Mouse (Mus musculus) lung, postnatal 0 days (tissue): ENCODE measurements around the gene Dhx9. TPM values are rescaled to one million over a fixed set of nuclear protein-coding genes. Genes with fewer than 3 reads are reported as not detected.
"Not testable (repeated sequence)": the region's sequence is repeated elsewhere in the genome, so short reads cannot be mapped to it uniquely, and the experiment has no call there.

Experiments used
- ATAC-seq: fragments of 200-750 bp; cut with Nextera tagmentation; 2 replicates; pipeline ENCODE4 v1.8.0; 2017; ENCODE audit warnings: moderate library complexity
- DNase-seq: peaks from one replicate; pipeline ENCODE4 v3.0.0-alpha.2; 2016; ENCODE audit warnings: low spot score
- H3K27ac ChIP-seq: fragments of 300-500 bp; sonication (generic); 2 replicates; pipeline ENCODE4 v1.5.1; 2014; ENCODE audit warnings: antibody characterized with exemption, mild to moderate bottlenecking, low read length, mixed read lengths
- H3K27me3 ChIP-seq: fragments of 300-500 bp; sonication (generic); replicated peaks from 2 replicates; pipeline ENCODE4 v1.6.1; 2014; ENCODE audit warnings: low read length, mixed read lengths; ENCODE audit not compliant: insufficient read depth
- H3K36me3 ChIP-seq: fragments of 300-500 bp; sonication (generic); 2 replicates; pipeline ENCODE4 v1.6.1; 2014; ENCODE audit warnings: low read length, mixed read lengths; ENCODE audit not compliant: insufficient read depth
- H3K4me1 ChIP-seq: fragments of 300-500 bp; sonication (generic); 2 replicates; pipeline ENCODE4 v1.6.1; 2014; ENCODE audit warnings: antibody characterized with exemption, low read depth, low read length, mixed read lengths; ENCODE audit not compliant: insufficient read depth
- H3K4me2 ChIP-seq: fragments of 300-500 bp; sonication (generic); replicated peaks from 2 replicates; pipeline ENCODE4 v1.6.1; 2014; ENCODE audit warnings: low read depth, mild to moderate bottlenecking, low read length, moderate library complexity, mixed read lengths
- H3K4me3 ChIP-seq: fragments of 300-500 bp; sonication (generic); 2 replicates; pipeline ENCODE4 v1.5.1; 2014; ENCODE audit warnings: low read depth, low read length
- H3K9ac ChIP-seq: fragments of 300-500 bp; sonication (generic); replicated peaks from 2 replicates; pipeline ENCODE4 v1.6.1; 2014; ENCODE audit warnings: low read depth, mild to moderate bottlenecking
- H3K9me3 ChIP-seq: fragments of 300-500 bp; sonication (generic); 2 replicates; pipeline ENCODE4 v1.6.1; 2016; ENCODE audit warnings: low read length, mixed read lengths
- CTCF ChIP-seq: IDR thresholded peaks from 2 replicates; pipeline ENCODE4 v1.5.1; 2016; ENCODE audit warnings: antibody characterized with exemption, mild to moderate bottlenecking
- EP300 ChIP-seq: IDR thresholded peaks from 2 replicates; pipeline ENCODE4 v1.6.1; 2016; ENCODE audit warnings: antibody characterized with exemption, mild to moderate bottlenecking, control low read depth
- WGBS: fragments of 180-500 bp; shearing (Covaris S2); extraction: QIAGEN DNeasy Blood & Tissue Kit; methylation state at CpG from one replicate; pipeline ENCODE4 v1.1.7; 2014; 5-methylcytosine and 5-hydroxymethylcytosine counted together
- polyA plus RNA-seq: library from polyadenylated mRNA; unstranded; fragments of >200 nt; fragmentation: Nextera tagmentation; extraction: Ambion mirVana; gene quantifications from 2 replicates; pipeline ENCODE4 v1.2.1, GENCODE M21; 2015

The Dhx9 gene
- polyA plus RNA-seq, 1 experiment from 2014 or later, result 14.0 TPM

GRCm38 (mm10) chr1:153489540-153489939, 2.1 kb upstream of the Dhx9 start:
- H3K9me3 ChIP-seq, result no peaks in the 10 kb centered on the region
- TF ChIP-seq CTCF (no peak), EP300 (no peak)
- H3K36me3 ChIP-seq, result no peaks in the 10 kb centered on the region
- no peak overlapping the region for H3K27ac ChIP-seq
- no peak overlapping the region for H3K4me2 ChIP-seq
- 55% methylated on average over 2 of the region's 2 CpGs for WGBS
- no peak for ATAC-seq
- no peak overlapping the region for H3K9ac ChIP-seq
- peaks cover 4% of the 10 kb centered on the region; the same call in 1 of the 2 replicates for H3K4me1 ChIP-seq
- no peak for DNase-seq
- no peaks in the 10 kb centered on the region for H3K27me3 ChIP-seq
- H3K4me3 ChIP-seq, result no peak overlapping the region

GRCm38 (mm10) chr1:153489132-153489531, 1.7 kb upstream of the Dhx9 start:
- 51% methylated on average over 7 of the region's 7 CpGs for WGBS
- Histone ChIP-seq H3K9ac (no peak overlapping the region), H3K4me3 (no peak overlapping the region), H3K36me3 (no peaks in the 10 kb centered on the region), H3K4me2 (no peak overlapping the region), H3K9me3 (no peaks in the 10 kb centered on the region), H3K27ac (no peak overlapping the region), H3K27me3 (no peaks in the 10 kb centered on the region), H3K4me1 (peaks cover 6% of the 10 kb centered on the region; the same call in 1 of the 2 replicates)
- DNase-seq (peak; percentile 29), ATAC-seq (no peak)
- TF ChIP-seq EP300, result no peak
- TF ChIP-seq CTCF, result peak; percentile 36

GRCm38 (mm10) chr1:153486767-153487499, 527 bp downstream of the Dhx9 start:
- H3K9me3 ChIP-seq, result no peaks in the 10 kb centered on the region
- no peaks in the 10 kb centered on the region for H3K27me3 ChIP-seq
- peak; percentile 79 for ATAC-seq
- peak; percentile 74 for DNase-seq
- H3K9ac ChIP-seq, result peak overlapping the region; percentile 84
- H3K36me3 ChIP-seq, result no peaks in the 10 kb centered on the region
- H3K4me2 ChIP-seq, result peak overlapping the region; percentile 78
- peaks cover 6% of the 10 kb centered on the region; the same call in 1 of the 2 replicates for H3K4me1 ChIP-seq
- WGBS, result under 1% methylated on average over 47 of the region's 64 CpGs
- no peak for TF ChIP-seq CTCF
- no peak for TF ChIP-seq EP300
- H3K27ac ChIP-seq, result peak overlapping the region; percentile 77
- H3K4me3 ChIP-seq, result peak overlapping the region; percentile 86

GRCm38 (mm10) chr1:153486120-153486519, 1.3 kb downstream of the Dhx9 start:
- not testable (repeated sequence) for H3K9ac ChIP-seq, H3K27me3 ChIP-seq, H3K36me3 ChIP-seq, H3K9me3 ChIP-seq, DNase-seq, H3K27ac ChIP-seq, ATAC-seq, H3K4me1 ChIP-seq
- H3K4me3 ChIP-seq, result peak overlapping the region; percentile 86
- H3K4me2 ChIP-seq, result peak overlapping the region; percentile 78
- WGBS, result 6% methylated on average over 6 of the region's 6 CpGs

GRCm38 (mm10) chr1:153485201-153485796, 2.2 kb downstream of the Dhx9 start:
- Histone ChIP-seq H3K27me3 (no peaks in the 10 kb centered on the region), H3K36me3 (no peaks in the 10 kb centered on the region), H3K4me1 (peaks cover 6% of the 10 kb centered on the region; the same call in 1 of the 2 replicates), H3K4me2 (peak overlapping the region; percentile 78), H3K4me3 (no peak overlapping the region; the same call in 1 of the 2 replicates), H3K27ac (no peak overlapping the region), H3K9ac (no peak overlapping the region), H3K9me3 (no peaks in the 10 kb centered on the region)
- DNase-seq, result no peak
- ATAC-seq, result no peak
- no peak for TF ChIP-seq CTCF
- TF ChIP-seq EP300, result no peak
- 44% methylated on average over 2 of the region's 2 CpGs for WGBS

GRCm38 (mm10) chr1:153481025-153481412, 6.4 kb downstream of the Dhx9 start:
- no peak overlapping the region for H3K4me3 ChIP-seq
- H3K27ac ChIP-seq, result no peak overlapping the region
- peak; percentile 70 for DNase-seq
- no peak overlapping the region for H3K9ac ChIP-seq
- no peak overlapping the region for H3K4me2 ChIP-seq
- peak; percentile 28; the same call in 1 of the 2 replicates for TF ChIP-seq EP300
- TF ChIP-seq CTCF, result no peak
- no peaks in the 10 kb centered on the region for H3K9me3 ChIP-seq
- H3K4me1 ChIP-seq, result peaks cover 6% of the 10 kb centered on the region; the same call in 1 of the 2 replicates
- 54% methylated on average over 1 of the region's 1 CpGs for WGBS
- H3K36me3 ChIP-seq, result peaks cover 29% of the 10 kb centered on the region
- peak; percentile 75 for ATAC-seq
- H3K27me3 ChIP-seq, result no peaks in the 10 kb centered on the region
